Mouse (Mus musculus) heart, postnatal 0 days (tissue): ENCODE data around the gene Rhoh.

Experiments used
- CTCF ChIP-seq: IDR thresholded peaks from 2 replicates; pipeline ENCODE4 v1.5.1; 2016; ENCODE audit warnings: antibody characterized with exemption, control low read depth, low read depth
- EP300 ChIP-seq: IDR thresholded peaks from 2 replicates; pipeline ENCODE4 v1.6.1; 2016; ENCODE audit warnings: antibody characterized with exemption, low read depth

DNA sequence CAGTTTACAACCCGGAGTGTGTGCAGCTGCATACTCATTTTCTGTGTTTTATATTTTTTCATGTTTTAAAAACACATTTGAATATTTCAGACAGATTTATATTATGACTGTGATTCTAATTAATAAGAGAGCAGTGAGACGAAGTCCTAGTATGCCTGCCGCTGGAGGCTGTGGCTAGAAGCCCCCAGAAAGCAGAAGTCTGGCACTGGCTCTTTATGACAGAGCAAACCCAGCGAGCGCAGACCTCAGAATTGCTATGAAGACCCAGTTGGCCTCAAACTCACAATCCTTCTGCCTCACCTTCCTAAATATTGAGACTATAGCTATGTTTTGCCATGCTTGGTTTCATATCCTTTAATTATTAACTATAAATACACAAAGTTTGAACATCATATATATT lies 32.8 kb upstream of the Rhoh start:
- TF ChIP-seq CTCF (no peak), EP300 (no peak)
